Mouse (Mus musculus) stomach, embryonic 15.5 days (tissue): ENCODE results near the gene Gm4969. TPM values are rescaled to one million over a fixed set of nuclear protein-coding genes. Genes with fewer than 3 reads are reported as not detected.
A peak's percentile ranks its signal among the peaks of the same experiment; 100 is the strongest.

ENCODE experiments used
- ATAC-seq: fragments of 200-750 bp; cut with Nextera tagmentation; 2 replicates; pipeline ENCODE4 v1.8.0; 2017; ENCODE audit warnings: low read depth, moderate number of reproducible peaks, moderate TSS enrichment; ENCODE audit not compliant: insufficient read depth, low FRiP score
- H3K27ac ChIP-seq: fragments of 300-500 bp; sonication (generic); 2 replicates; pipeline ENCODE4 v1.5.1; 2015; ENCODE audit warnings: mild to moderate bottlenecking, inconsistent platforms
- H3K27me3 ChIP-seq: fragments of 300-500 bp; sonication (generic); replicated peaks from 2 replicates; pipeline ENCODE4 v1.6.1; 2015; ENCODE audit warnings: inconsistent platforms
- H3K36me3 ChIP-seq: fragments of 300-500 bp; sonication (generic); 2 replicates; pipeline ENCODE4 v1.6.1; 2015; ENCODE audit warnings: inconsistent platforms
- H3K4me1 ChIP-seq: fragments of 300-500 bp; sonication (generic); 2 replicates; pipeline ENCODE4 v1.6.1; 2015; ENCODE audit warnings: inconsistent platforms
- H3K4me2 ChIP-seq: fragments of 300-500 bp; sonication (generic); 2 replicates; pipeline ENCODE4 v1.6.1; 2015; ENCODE audit warnings: mild to moderate bottlenecking, inconsistent platforms
- H3K4me3 ChIP-seq: fragments of 300-500 bp; sonication (generic); replicated peaks from 2 replicates; pipeline ENCODE4 v1.5.1; 2015; ENCODE audit warnings: inconsistent platforms
- H3K9ac ChIP-seq: fragments of 300-500 bp; sonication (generic); 2 replicates; pipeline ENCODE4 v1.6.1; 2015; ENCODE audit warnings: inconsistent platforms
- H3K9me3 ChIP-seq: fragments of 300-500 bp; sonication (generic); 2 replicates; pipeline ENCODE4 v1.6.1; 2016; ENCODE audit warnings: inconsistent platforms
- WGBS: fragments of 180-500 bp; shearing (Covaris S2); methylation state at CpG from one replicate; pipeline ENCODE4 v1.1.7; 2015; 5-methylcytosine and 5-hydroxymethylcytosine counted together
- polyA plus RNA-seq: library from polyadenylated mRNA; unstranded; fragments of >200 nt; fragmentation: Nextera tagmentation; extraction: Ambion mirVana; gene quantifications from 2 replicates; pipeline ENCODE4 v1.2.1, GENCODE M21; 2015

Gene Gm4969
- polyA plus RNA-seq, 1 experiment from 2014 or later: 3.2 TPM

GRCm38 (mm10) chr7:19091913-19092312 is 26.3 kb downstream of the Gm4969 start:
- WGBS: 57% methylated on average over 12 of the region's 17 CpGs
- H3K9ac ChIP-seq: no peak overlapping the region
- H3K36me3 ChIP-seq: peaks cover 2% of the 10 kb centered on the region; the same call in 1 of the 2 replicates
- H3K27me3 ChIP-seq: no peaks in the 10 kb centered on the region
- peak overlapping the region; percentile 98; the same call in 1 of the 2 replicates for H3K27ac ChIP-seq
- H3K4me3 ChIP-seq: no peak overlapping the region
- ATAC-seq: no peak
- H3K9me3 ChIP-seq: no peaks in the 10 kb centered on the region
- peaks cover 27% of the 10 kb centered on the region for H3K4me1 ChIP-seq
- peak overlapping the region; percentile 85; the same call in 1 of the 2 replicates for H3K4me2 ChIP-seq

- Histone ChIP-seq H3K27me3 (no peaks in the 10 kb centered on the region), H3K9ac (no peak overlapping the region), H3K4me2 (no peak overlapping the region), H3K27ac (no peak overlapping the region), H3K4me1 (peaks cover 44% of the 10 kb centered on the region), H3K36me3 (peaks cover 2% of the 10 kb centered on the region; the same call in 1 of the 2 replicates), H3K9me3 (no peaks in the 10 kb centered on the region), H3K4me3 (no peak overlapping the region)
- ATAC-seq: no peak
- WGBS: 41% methylated on average over 10 of the region's 10 CpGs
Measured at GRCm38 (mm10) chr7:19088813-19089212, 29.4 kb downstream of the Gm4969 start.

- no peaks in the 10 kb centered on the region for H3K9me3 ChIP-seq
- WGBS: 68% methylated on average over 18 of the region's 18 CpGs
- H3K27ac ChIP-seq: no peak overlapping the region
- no peak for ATAC-seq
- H3K4me3 ChIP-seq: no peak overlapping the region
- no peaks in the 10 kb centered on the region for H3K27me3 ChIP-seq
- H3K4me2 ChIP-seq: no peak overlapping the region
- peaks cover 47% of the 10 kb centered on the region for H3K4me1 ChIP-seq
- H3K36me3 ChIP-seq: peaks cover 5% of the 10 kb centered on the region; the same call in 1 of the 2 replicates
- no peak overlapping the region for H3K9ac ChIP-seq
Measured at GRCm38 (mm10) chr7:19086760-19087159, 31.4 kb downstream of the Gm4969 start.

GRCm38 (mm10) chr7:19086042-19086441 is 32.1 kb downstream of the Gm4969 start:
- peak overlapping the region; percentile 53 for H3K4me2 ChIP-seq
- H3K27me3 ChIP-seq: no peaks in the 10 kb centered on the region
- no peak overlapping the region for H3K9ac ChIP-seq
- WGBS: 13% methylated on average over 14 of the region's 14 CpGs
- peak; percentile 50; the same call in 1 of the 2 replicates for ATAC-seq
- peaks cover 12% of the 10 kb centered on the region for H3K36me3 ChIP-seq
- H3K27ac ChIP-seq: peak overlapping the region; percentile 60
- H3K9me3 ChIP-seq: no peaks in the 10 kb centered on the region
- peak overlapping the region; percentile 42 for H3K4me3 ChIP-seq
- H3K4me1 ChIP-seq: peaks cover 51% of the 10 kb centered on the region

- no peak for ATAC-seq
- WGBS: 11% methylated on average over 6 of the region's 6 CpGs
- H3K36me3 ChIP-seq: peaks cover 17% of the 10 kb centered on the region
- H3K27me3 ChIP-seq: no peaks in the 10 kb centered on the region
- H3K4me1 ChIP-seq: peaks cover 51% of the 10 kb centered on the region
- H3K9ac ChIP-seq: no peak overlapping the region
- peak overlapping the region; percentile 53 for H3K4me2 ChIP-seq
- peak overlapping the region; percentile 60 for H3K27ac ChIP-seq
- peak overlapping the region; percentile 42 for H3K4me3 ChIP-seq
- no peaks in the 10 kb centered on the region for H3K9me3 ChIP-seq
Measured at GRCm38 (mm10) chr7:19085495-19085894, 32.7 kb downstream of the Gm4969 start.

- Histone ChIP-seq H3K4me1 (peaks cover 51% of the 10 kb centered on the region), H3K36me3 (peaks cover 22% of the 10 kb centered on the region), H3K4me2 (peak overlapping the region; percentile 53), H3K27me3 (no peaks in the 10 kb centered on the region), H3K4me3 (peak overlapping the region; percentile 42), H3K9me3 (no peaks in the 10 kb centered on the region), H3K27ac (peak overlapping the region; percentile 60), H3K9ac (0 out of 2 replicates have a peak overlapping the region, but pooled peaks have one; percentile 9)
- ATAC-seq: no peak
- 22% methylated on average over 9 of the region's 9 CpGs for WGBS
Measured at GRCm38 (mm10) chr7:19084921-19085473, 33.2 kb downstream of the Gm4969 start.

GRCm38 (mm10) chr7:19084277-19084771 is 33.8 kb downstream of the Gm4969 start:
- Histone ChIP-seq H3K9ac (peak overlapping the region; percentile 38; the same call in 1 of the 2 replicates), H3K27me3 (no peaks in the 10 kb centered on the region), H3K36me3 (peaks cover 26% of the 10 kb centered on the region), H3K27ac (peak overlapping the region; percentile 60), H3K4me1 (peaks cover 51% of the 10 kb centered on the region), H3K4me2 (peak overlapping the region; percentile 53), H3K4me3 (peak overlapping the region; percentile 42), H3K9me3 (no peaks in the 10 kb centered on the region)
- ATAC-seq: no peak
- WGBS: 53% methylated on average over 6 of the region's 6 CpGs

- 25% methylated on average over 10 of the region's 10 CpGs for WGBS
- H3K4me2 ChIP-seq: peak within 1 kb of the TSS; percentile 53
- H3K4me3 ChIP-seq: peak within 1 kb of the TSS; percentile 42
- H3K36me3 ChIP-seq: peaks cover 31% of the 10 kb centered on the region
- peak; percentile 61; the same call in 1 of the 2 replicates for ATAC-seq
- no peaks in the 10 kb centered on the region for H3K27me3 ChIP-seq
- peak within 1 kb of the TSS; percentile 38 for H3K9ac ChIP-seq
- peaks cover 51% of the 10 kb centered on the region for H3K4me1 ChIP-seq
- peak within 1 kb of the TSS; percentile 60 for H3K27ac ChIP-seq
- no peaks in the 10 kb centered on the region for H3K9me3 ChIP-seq
Measured at GRCm38 (mm10) chr7:19083701-19084100, 34.5 kb downstream of the Gm4969 start, which contains the start of gene Dmpk. Gene Dmpk, plus strand, starts transcription at chr7:19083849.

- H3K36me3 ChIP-seq: peaks cover 37% of the 10 kb centered on the region
- H3K4me1 ChIP-seq: peaks cover 52% of the 10 kb centered on the region
Measured at GRCm38 (mm10) chr7:19083096-19083495, 35.1 kb downstream of the Gm4969 start.

GRCm38 (mm10) chr7:19082171-19082570 is 36.0 kb downstream of the Gm4969 start:
- H3K27me3 ChIP-seq: no peaks in the 10 kb centered on the region
- peaks cover 37% of the 10 kb centered on the region for H3K36me3 ChIP-seq
- 0 out of 2 replicates have a peak overlapping the region, but pooled peaks have one; percentile 42 for H3K27ac ChIP-seq
- H3K4me1 ChIP-seq: peaks cover 61% of the 10 kb centered on the region
- 75% methylated on average over 4 of the region's 4 CpGs for WGBS
- no peak for ATAC-seq
- no peaks in the 10 kb centered on the region for H3K9me3 ChIP-seq
- H3K4me2 ChIP-seq: no peak overlapping the region
- H3K9ac ChIP-seq: no peak overlapping the region
- H3K4me3 ChIP-seq: no peak overlapping the region

More at GRCm38 (mm10) chr7:19083096-19083495, 35.1 kb downstream of the Gm4969 start:
- no peaks in the 10 kb centered on the region for H3K27me3 ChIP-seq
- peak overlapping the region; percentile 53 for H3K4me2 ChIP-seq
- H3K27ac ChIP-seq: peak overlapping the region; percentile 42; the same call in 1 of the 2 replicates
- no peaks in the 10 kb centered on the region for H3K9me3 ChIP-seq
- peak overlapping the region; percentile 42; the same call in 1 of the 2 replicates for H3K4me3 ChIP-seq
- peak overlapping the region; percentile 5; the same call in 1 of the 2 replicates for H3K9ac ChIP-seq
- 37% methylated on average over 6 of the region's 6 CpGs for WGBS
- ATAC-seq: no peak

- Histone ChIP-seq H3K27ac (no peak overlapping the region), H3K27me3 (no peaks in the 10 kb centered on the region), H3K9ac (no peak overlapping the region), H3K4me2 (no peak overlapping the region), H3K4me1 (peaks cover 58% of the 10 kb centered on the region), H3K36me3 (peaks cover 37% of the 10 kb centered on the region), H3K4me3 (no peak overlapping the region), H3K9me3 (no peaks in the 10 kb centered on the region)
- no peak for ATAC-seq
- WGBS: 81% methylated on average over 19 of the region's 19 CpGs
Measured at GRCm38 (mm10) chr7:19080451-19080950, 37.7 kb downstream of the Gm4969 start.

GRCm38 (mm10) chr7:19078732-19079131 is 39.4 kb downstream of the Gm4969 start:
- Histone ChIP-seq H3K27ac (no peak overlapping the region), H3K4me1 (peaks cover 44% of the 10 kb centered on the region), H3K36me3 (peaks cover 37% of the 10 kb centered on the region), H3K9me3 (no peaks in the 10 kb centered on the region), H3K4me2 (no peak overlapping the region), H3K27me3 (no peaks in the 10 kb centered on the region), H3K4me3 (no peak overlapping the region), H3K9ac (no peak overlapping the region)
- no peak for ATAC-seq
- WGBS: 81% methylated on average over 3 of the region's 3 CpGs
